Mouse (Mus musculus): ENCODE measurements at regions not wholly inside any gene's neighbourhood (a gene's known extent, or its start where the extent isn't known, plus 50 kb on each side); places are given as distances from the start of the nearest gene placed in this dataset.

DNA sequence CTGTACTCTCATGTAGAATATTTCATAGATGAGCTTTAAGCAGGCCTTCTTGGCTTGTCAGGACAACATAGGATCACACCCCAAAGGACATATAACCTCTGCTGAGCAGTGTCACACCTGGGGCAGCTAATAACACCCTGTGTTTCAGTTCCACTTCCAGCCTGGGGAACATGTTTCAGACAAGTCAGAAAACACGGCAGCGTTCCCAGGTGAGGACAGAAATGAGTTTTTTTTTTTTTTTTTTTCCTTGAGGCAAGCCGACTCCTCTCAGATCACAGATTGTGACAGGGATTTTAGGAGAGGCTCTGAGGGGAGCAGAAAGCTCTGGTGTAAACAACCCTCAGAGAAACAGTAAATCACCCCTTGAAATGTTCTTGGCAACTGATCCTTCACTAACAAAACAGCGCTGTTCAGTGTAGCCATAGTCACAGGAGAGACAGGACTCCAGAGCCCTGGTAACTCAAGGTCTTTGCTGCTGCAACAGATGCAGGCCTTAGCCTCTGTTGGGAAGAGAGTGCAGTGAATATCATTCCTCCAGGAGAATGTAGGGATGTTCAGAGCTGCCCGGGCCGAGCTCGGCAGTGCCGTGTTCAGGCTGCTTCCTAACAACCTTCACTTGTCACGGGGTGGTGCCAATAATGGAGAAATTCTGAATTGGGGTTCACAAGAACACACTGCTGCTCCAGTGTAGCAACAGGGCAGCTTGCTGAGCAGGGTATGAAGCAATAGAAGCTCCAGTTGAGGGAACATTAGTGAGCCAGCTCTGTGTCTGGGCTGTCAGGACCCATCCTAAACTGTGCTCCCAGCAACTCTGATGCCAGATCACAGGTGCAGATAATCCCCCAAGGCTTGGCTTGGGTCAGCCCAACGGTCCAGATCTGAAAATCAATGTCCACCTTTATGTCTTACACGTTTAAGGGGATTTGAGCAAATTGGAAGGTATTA, 177.1 kb upstream of the Eif4g2 start:
- TF ChIP-seq CTCF (conservative IDR thresholded peaks at IDR 0.05; ENCODE audit: low read length) (no peak), NANOG (IDR thresholded peaks at IDR 0.05; ENCODE audit: borderline replicate concordance, low read length) (no peak), POU5F1 (IDR thresholded peaks at IDR 0.05; ENCODE audit: borderline replicate concordance, low read length) (no peak)

Measured in E14TG2a.4 (cell line).